Mouse (Mus musculus): ENCODE measurements around the gene Proser1.
A peak's percentile ranks its signal among the peaks of the same experiment; 100 is the strongest.

Proser1 gene

GRCm38 (mm10) chr3:53467356-53467755, 3.9 kb downstream of the Proser1 start:
- DNase-seq: no peak

GRCm38 (mm10) chr3:53469650-53470049, 6.2 kb downstream of the Proser1 start:
- no peak for DNase-seq

GRCm38 (mm10) chr3:53472061-53472460, 8.6 kb downstream of the Proser1 start:
- DNase-seq: no peak

GRCm38 (mm10) chr3:53474179-53474578, 10.7 kb downstream of the Proser1 start:
- DNase-seq: no peak

GRCm38 (mm10) chr3:53475889-53476288, 12.4 kb downstream of the Proser1 start:
- DNase-seq: peak; percentile 19

- no peak for DNase-seq
These were observed 14.0 kb downstream of the Proser1 start for GRCm38 (mm10) chr3:53477468-53477867.

GRCm38 (mm10) chr3:53478419-53479046, 15.1 kb downstream of the Proser1 start:
- no peak for DNase-seq

GRCm38 (mm10) chr3:53483414-53484059, 20.1 kb downstream of the Proser1 start:
- no peak for DNase-seq

- DNase-seq: no peak
These were observed 23.1 kb downstream of the Proser1 start for GRCm38 (mm10) chr3:53486561-53486960.

GRCm38 (mm10) chr3:53486996-53487576, 23.6 kb downstream of the Proser1 start:
- no peak for DNase-seq

GRCm38 (mm10) chr3:53488353-53488752, 24.9 kb downstream of the Proser1 start, which contains the start of gene Stoml3:
Stoml3 (plus strand) TSS chr3:53488653.
- no peak for DNase-seq

GRCm38 (mm10) chr3:53498351-53498905, 35.0 kb downstream of the Proser1 start:
- no peak for DNase-seq

GRCm38 (mm10) chr3:53502428-53502827, 39.0 kb downstream of the Proser1 start:
- DNase-seq: no peak

GRCm38 (mm10) chr3:53513096-53513495, 49.6 kb downstream of the Proser1 start:
- DNase-seq: no peak

GRCm38 (mm10) chr3:53514221-53515065, 51.0 kb downstream of the Proser1 start:
- DNase-seq: no peak

GRCm38 (mm10) chr3:53522794-53523193, 59.3 kb downstream of the Proser1 start:
- DNase-seq: no peak

GRCm38 (mm10) chr3:53525737-53526136, 62.3 kb downstream of the Proser1 start:
- DNase-seq: peak; percentile 63

- no peak for DNase-seq
These were observed 66.8 kb downstream of the Proser1 start for GRCm38 (mm10) chr3:53530305-53530704.
